Mouse (Mus musculus) liver, embryonic 14.5 days (tissue): Measurements from ENCODE around the gene Hist1h2bq. TPM values are rescaled to one million over a fixed set of nuclear protein-coding genes. Genes with fewer than 3 reads are reported as not detected.
"Not testable (repeated sequence)": the region's sequence is repeated elsewhere in the genome, so short reads cannot be mapped to it uniquely, and the experiment has no call there.

Source experiments
- ATAC-seq: fragments of 200-750 bp; cut with Nextera tagmentation; 2 replicates; pipeline ENCODE4 v1.8.0; 2017; ENCODE audit warnings: moderate number of reproducible peaks, mild to moderate bottlenecking, moderate library complexity; ENCODE audit not compliant: insufficient read depth
- DNase-seq, 3 experiments: peaks; one replicate each; pipeline ENCODE4 v3.0.0-alpha.2; 2012 to 2013; ENCODE audit warnings: low read depth in 3 of 3, low spot score in 3 of 3
- H3K27ac ChIP-seq: fragments of 300-500 bp; sonication (generic); 2 replicates; pipeline ENCODE4 v1.5.1; 2014; ENCODE audit warnings: moderate library complexity, mild to moderate bottlenecking, control low read depth, inconsistent platforms
- H3K27me3 ChIP-seq: fragments of 300-500 bp; sonication (generic); 2 replicates; pipeline ENCODE4 v1.6.1; 2014; ENCODE audit warnings: mild to moderate bottlenecking, low read length, moderate library complexity; ENCODE audit not compliant: control insufficient read depth, insufficient read depth
- H3K36me3 ChIP-seq: fragments of 300-500 bp; sonication (generic); replicated peaks from 2 replicates; pipeline ENCODE4 v1.6.1; 2014; ENCODE audit warnings: low read depth; ENCODE audit not compliant: control insufficient read depth, insufficient read depth
- H3K4me1 ChIP-seq, 2 experiments: fragments of 200-500 bp in 1 of 2; fragments of 300-500 bp in 1 of 2; sonication (generic) in 1 of 2; replicated peaks; 2 replicates each; pipeline ENCODE4 v1.6.1; 2012 to 2014; ENCODE audit warnings: antibody characterized with exemption in 1 of 2, inconsistent platforms in 1 of 2, low read length in 1 of 2; ENCODE audit not compliant: control insufficient read depth in 2 of 2, insufficient read depth in 2 of 2
- H3K4me2 ChIP-seq: fragments of 300-500 bp; sonication (generic); 2 replicates; pipeline ENCODE4 v1.6.1; 2014; ENCODE audit warnings: low read depth, mild to moderate bottlenecking, control low read depth, moderate library complexity
- H3K4me3 ChIP-seq, 2 experiments: fragments of 200-500 bp in 1 of 2; fragments of 300-500 bp in 1 of 2; sonication (generic) in 1 of 2; 2 replicates each; pipeline ENCODE4 v1.5.1; 2012 to 2014; ENCODE audit warnings: low read depth in 2 of 2, low read length in 2 of 2, mild to moderate bottlenecking in 2 of 2, control low read depth in 1 of 2, inconsistent platforms in 1 of 2, moderate library complexity in 1 of 2; ENCODE audit not compliant: insufficient read depth in 1 of 2
- H3K9ac ChIP-seq: fragments of 300-500 bp; sonication (generic); replicated peaks from 2 replicates; pipeline ENCODE4 v1.6.1; 2014; ENCODE audit warnings: mild to moderate bottlenecking, control low read depth, moderate library complexity
- H3K9me3 ChIP-seq: fragments of 300-500 bp; sonication (generic); 2 replicates; pipeline ENCODE4 v1.6.1; 2016; ENCODE audit warnings: low read length, mixed read lengths; ENCODE audit not compliant: control insufficient read depth
- CTCF ChIP-seq: IDR thresholded peaks from 2 replicates; pipeline ENCODE4 v1.5.1; 2016; ENCODE audit warnings: antibody characterized with exemption, low read depth, control low read depth
- EP300 ChIP-seq: IDR thresholded peaks from 2 replicates; pipeline ENCODE4 v1.6.1; 2016; ENCODE audit warnings: antibody characterized with exemption, low read depth
- WGBS: fragments of 180-500 bp; shearing (Covaris S2); extraction: QIAGEN DNeasy Blood & Tissue Kit; methylation state at CpG from one replicate; pipeline ENCODE4 v1.1.7; 2014; ENCODE audit not compliant: insufficient replicate concordance; 5-methylcytosine and 5-hydroxymethylcytosine counted together
- polyA plus RNA-seq, 2 experiments: library from polyadenylated mRNA; depleted of rRNA in 1 of 2; stranded (reverse) in 1 of 2; unstranded in 1 of 2; fragments of >200 nt; fragmentation: Nextera tagmentation in 1 of 2; extraction: Ambion mirVana in 1 of 2; gene quantifications; 2 replicates each; pipeline versions ENCODE4 v1.2.1 to v1.2.3; 2012 to 2014

Hist1h2bq gene
- polyA plus RNA-seq, 2 experiments, result 13.4 to 16.9 TPM

DNA sequence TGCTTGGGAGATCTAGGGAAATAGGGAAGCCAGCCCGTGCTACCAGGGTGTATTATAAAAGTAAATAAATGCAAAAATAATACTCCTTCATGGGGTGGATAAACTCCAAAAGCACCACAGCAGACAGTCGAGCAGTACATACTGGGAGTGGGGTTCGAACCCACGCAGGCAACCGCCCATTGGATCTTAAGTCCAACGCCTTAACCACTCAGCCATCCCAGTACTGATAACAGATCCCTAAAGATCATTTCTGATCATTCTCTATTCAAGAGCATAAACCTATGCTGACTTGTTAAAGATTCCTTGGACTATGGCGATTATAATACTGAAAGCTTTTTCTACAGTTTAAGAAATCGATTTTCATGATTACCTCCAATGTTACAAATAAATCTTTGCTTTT lies 37.9 kb upstream of the Hist1h2bq start:
- Histone ChIP-seq H3K4me3 (no peak overlapping the region), H3K9me3 (no peaks in the 10 kb centered on the region), H3K4me1 (peaks cover 0 to 5% of the 10 kb centered on the region in 2 experiments; a peak in 2 of 4 replicates), H3K4me2 (no peak overlapping the region), H3K36me3 (no peaks in the 10 kb centered on the region), H3K27me3 (no peaks in the 10 kb centered on the region), H3K27ac (no peak overlapping the region), H3K9ac (no peak overlapping the region)
- ATAC-seq (peak; percentile 64; the same call in 1 of the 2 replicates), DNase-seq (peak in 1 of 3 experiments; percentile 32)
- TF ChIP-seq EP300 (no peak), CTCF (no peak)
- 21% methylated on average over 8 of the region's 8 CpGs for WGBS

DNA sequence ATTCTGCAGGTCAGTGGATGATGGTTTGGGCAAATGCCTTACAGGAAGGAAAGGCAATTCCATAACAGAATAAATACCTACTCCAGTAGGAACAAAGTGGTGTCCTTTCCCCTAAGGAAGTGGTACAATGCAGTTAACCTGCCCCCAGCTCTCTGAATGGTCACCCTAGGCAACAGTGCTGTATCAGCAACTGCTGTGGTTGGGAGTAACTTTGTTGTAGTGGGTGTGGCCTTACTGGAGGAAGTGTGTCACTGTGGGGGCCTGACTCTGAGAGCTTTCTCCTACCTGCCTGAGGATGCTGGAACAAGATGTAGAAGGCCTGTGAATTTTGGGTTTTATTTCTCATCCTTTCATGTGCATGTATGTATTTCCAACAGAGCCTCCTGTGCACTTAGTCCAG lies 36.4 kb upstream of the Hist1h2bq start:
- not testable (repeated sequence) for DNase-seq, H3K4me1 ChIP-seq, H3K27ac ChIP-seq, H3K27me3 ChIP-seq, H3K4me3 ChIP-seq, H3K9ac ChIP-seq, H3K36me3 ChIP-seq, H3K9me3 ChIP-seq, H3K4me2 ChIP-seq
- ATAC-seq, result peak; percentile 59; the same call in 1 of the 2 replicates

DNA sequence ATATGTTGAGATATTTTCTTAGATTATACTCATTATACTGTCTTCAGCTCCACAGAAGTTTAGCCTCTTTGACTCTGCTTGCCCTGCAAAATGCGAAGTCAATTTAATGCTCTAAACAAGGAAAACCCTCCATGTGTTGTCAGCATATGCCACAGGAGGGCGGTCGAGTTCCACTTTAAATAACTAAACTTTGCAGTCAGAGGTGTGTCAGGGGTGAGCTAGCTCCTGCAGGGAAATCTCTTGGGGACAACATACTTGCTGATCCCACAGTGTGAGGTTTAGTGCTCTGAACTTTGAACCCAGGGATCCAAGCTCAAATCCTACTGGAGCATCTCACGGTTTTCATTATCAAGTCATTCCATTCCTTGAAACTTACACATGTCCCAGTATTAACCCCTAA lies 30.5 kb upstream of the Hist1h2bq start:
- H3K27me3 ChIP-seq, H3K36me3 ChIP-seq, H3K27ac ChIP-seq, H3K9me3 ChIP-seq, H3K9ac ChIP-seq, DNase-seq, H3K4me2 ChIP-seq, H3K4me1 ChIP-seq, H3K4me3 ChIP-seq: not testable (repeated sequence)
- peak; percentile 60; the same call in 1 of the 2 replicates for ATAC-seq
- WGBS, result no CpG with 5 or more reads among the region's 4 CpGs

DNA sequence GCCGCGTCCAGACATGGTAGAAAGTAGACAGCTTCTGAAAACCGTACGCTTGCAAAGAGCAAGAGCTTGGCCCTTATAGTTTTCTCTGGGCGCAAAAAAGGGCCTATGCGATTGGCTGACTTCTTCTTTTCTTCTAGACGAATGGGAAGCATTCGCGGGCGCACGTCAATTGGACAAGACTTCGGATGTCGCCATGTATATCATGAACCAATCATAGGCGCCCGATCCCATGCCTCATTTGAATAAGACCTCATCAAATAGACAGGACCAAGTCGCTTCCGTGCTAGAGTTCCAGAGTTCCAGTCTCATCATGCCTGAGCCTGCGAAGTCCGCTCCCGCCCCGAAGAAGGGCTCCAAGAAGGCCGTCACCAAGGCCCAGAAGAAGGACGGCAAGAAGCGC lies 23.5 kb upstream of the Hist1h2bq start, which contains the start of the genes Hist1h2ap and Hist1h2br:
Hist1h2ap (minus strand) TSS at position 47 of the 400 bp plus-strand sequence.
Hist1h2br (plus strand) TSS at position 283 of the 400 bp plus-strand sequence.
- not testable (repeated sequence) for H3K27me3 ChIP-seq, H3K4me2 ChIP-seq, H3K36me3 ChIP-seq, H3K4me1 ChIP-seq, H3K9me3 ChIP-seq, DNase-seq, H3K9ac ChIP-seq, H3K27ac ChIP-seq, H3K4me3 ChIP-seq
- WGBS, result no CpG with 5 or more reads among the region's 24 CpGs
- ATAC-seq, result peak; percentile 81

DNA sequence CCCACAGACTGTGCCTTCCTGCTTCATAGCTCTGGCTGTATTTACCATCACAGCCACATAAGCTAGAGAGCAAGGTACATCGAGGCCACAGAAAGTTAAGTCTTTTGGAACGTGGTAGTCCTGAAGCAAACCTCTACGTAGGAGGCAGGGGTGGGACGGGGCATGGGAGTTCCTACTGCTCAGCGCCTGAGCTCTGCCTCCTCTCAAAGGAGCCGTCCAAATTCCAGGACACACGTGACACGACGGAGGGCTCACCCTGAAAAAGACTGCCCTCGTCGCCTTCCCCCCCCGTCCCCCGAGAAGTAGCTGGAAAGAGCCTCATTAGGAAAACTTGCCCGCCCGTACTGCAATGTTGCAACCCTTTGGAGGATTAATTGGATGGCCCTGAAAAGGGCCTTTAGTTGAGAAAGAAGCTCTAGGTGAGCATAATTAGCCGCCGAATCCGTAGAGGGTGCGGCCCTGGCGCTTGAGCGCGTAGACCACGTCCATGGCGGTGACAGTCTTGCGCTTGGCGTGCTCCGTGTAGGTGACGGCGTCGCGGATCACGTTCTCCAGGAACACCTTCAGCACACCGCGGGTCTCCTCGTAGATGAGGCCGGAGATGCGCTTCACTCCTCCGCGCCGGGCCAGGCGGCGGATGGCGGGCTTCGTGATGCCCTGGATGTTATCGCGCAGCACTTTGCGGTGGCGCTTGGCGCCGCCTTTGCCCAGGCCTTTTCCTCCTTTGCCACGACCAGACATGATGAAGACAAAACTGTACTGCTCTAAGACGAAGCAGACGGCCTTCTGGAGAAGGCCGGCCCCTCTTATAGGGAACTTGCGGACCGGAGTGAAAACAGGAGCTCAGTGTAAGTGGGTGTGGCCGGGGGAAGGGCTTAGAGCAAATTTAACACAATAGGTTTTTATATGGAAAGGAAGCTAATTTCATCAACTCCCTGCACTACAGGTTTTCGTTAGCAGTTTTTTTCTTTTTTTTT lies 21.7 kb upstream of the Hist1h2bq start, which contains the start of gene Hist1h4n:
Hist1h4n (minus strand) TSS at position 779 of the 977 bp plus-strand sequence.
- Histone ChIP-seq H3K27ac (peak within 1 kb of the TSS; percentile 76), H3K4me3 (peak within 1 kb of the TSS; percentile 21 to 39; a peak in 3 of 4 replicates), H3K9ac (peak within 1 kb of the TSS; percentile 62), H3K4me2 (peak within 1 kb of the TSS; percentile 46)
- not testable (repeated sequence) for H3K36me3 ChIP-seq, H3K9me3 ChIP-seq, H3K4me1 ChIP-seq, H3K27me3 ChIP-seq, DNase-seq
- peak; percentile 70 for ATAC-seq
- TF ChIP-seq EP300, result peak; percentile 53; the same call in 1 of the 2 replicates
- under 1% methylated on average over 23 of the region's 58 CpGs for WGBS
